Comparison of ENCODE assay signal across 20 mouse cellular contexts in genomic region chr13:60000618-60001347, GRCm38 (mm10).
DNase-seq lines count a peak whose midpoint lies in the region; ATAC-seq lines count a peak whose summit lies in the region.
"Had no signal": no experiment of that assay in that cellular context is flagged by ENCODE, and none has a peak within 500 bp of the region (broad histone marks: within the 10 kb centered on the region; RNA-seq: fewer than 3 reads in every experiment).

No protein-coding gene starts in this region.

- no peaks in the 10 kb centered on the region for H3K27me3 ChIP-seq in intestine, embryonic 14.5 days (replicated peaks; ENCODE audit: control insufficient read depth, insufficient read depth, low read length)
- H3K27me3 ChIP-seq in intestine, embryonic 16.5 days (replicated peaks; ENCODE audit: control insufficient read depth, insufficient read depth, low read length): no peaks in the 10 kb centered on the region
- H3K27me3 ChIP-seq in embryonic facial prominence, embryonic 10.5 days (replicated peaks; ENCODE audit: low read depth, poor library complexity, severe bottlenecking): 0 out of 2 replicates have a peak, but pooled peaks cover 9% of the 10 kb centered on the region
- H3K27me3 ChIP-seq in forebrain, embryonic 16.5 days (replicated peaks; ENCODE audit: control insufficient read depth, insufficient read depth, low read length): no peaks in the 10 kb centered on the region
- no peaks in the 10 kb centered on the region for H3K27me3 ChIP-seq in kidney, embryonic 15.5 days
- no peaks in the 10 kb centered on the region for H3K27me3 ChIP-seq in neural tube, embryonic 15.5 days (replicated peaks)
- H3K27me3 ChIP-seq: lung, embryonic 15.5 days; stomach, embryonic 15.5 days had no signal

- ATAC-seq in intestine, embryonic 14.5 days (replicated peaks; ENCODE audit: low FRiP score, low TSS enrichment, low read depth): no peak
- no peak for ATAC-seq in intestine, embryonic 16.5 days
- peak; percentile 77 for ATAC-seq in forebrain, embryonic 16.5 days
- ATAC-seq in kidney, embryonic 15.5 days (replicated peaks; ENCODE audit: low FRiP score): no peak
- ATAC-seq in neural tube, embryonic 15.5 days (ENCODE audit: low FRiP score): no peak

- H3K4me2 ChIP-seq in intestine, embryonic 14.5 days (ENCODE audit: low read length): no peak overlapping the region
- no peak overlapping the region for H3K4me2 ChIP-seq in intestine, embryonic 16.5 days (ENCODE audit: low read depth, low read length)
- H3K4me2 ChIP-seq in forebrain, embryonic 16.5 days (ENCODE audit: low read length): no peak overlapping the region
- H3K4me2 ChIP-seq in kidney, embryonic 15.5 days: no peak overlapping the region
- no peak overlapping the region for H3K4me2 ChIP-seq in neural tube, embryonic 15.5 days
- H3K4me2 ChIP-seq: hindbrain, embryonic 14.5 days; lung, embryonic 15.5 days; stomach, embryonic 15.5 days had no signal

- DNase-seq in intestine, embryonic 14.5 days (ENCODE audit: low spot score): peak; percentile 42
- peak; percentile 46 for DNase-seq in MN1 (ENCODE audit: low spot score)
- no peak for DNase-seq in embryonic facial prominence, embryonic 10.5 days (ENCODE audit: low spot score)
- DNase-seq in thymus, postnatal 25 days: no peak
- DNase-seq: adrenal gland, postnatal 25 days; embryo, embryonic 11 days; gastrocnemius, postnatal 36 days; heart, postnatal 14 days; kidney, adult 18-20 months; kidney, postnatal 14 days; right cerebral cortex, adult 18-20 months; thymus, adult 2 months had no signal

- H3K9me3 ChIP-seq in intestine, embryonic 14.5 days (ENCODE audit: control insufficient read depth, low read length): no peaks in the 10 kb centered on the region
- H3K9me3 ChIP-seq in intestine, embryonic 16.5 days (ENCODE audit: control insufficient read depth, low read length): no peaks in the 10 kb centered on the region
- no peaks in the 10 kb centered on the region for H3K9me3 ChIP-seq in embryonic facial prominence, embryonic 10.5 days
- no peaks in the 10 kb centered on the region for H3K9me3 ChIP-seq in forebrain, embryonic 16.5 days (ENCODE audit: control insufficient read depth, low read length)
- H3K9me3 ChIP-seq in kidney, embryonic 15.5 days (replicated peaks): no peaks in the 10 kb centered on the region
- H3K9me3 ChIP-seq in neural tube, embryonic 15.5 days (replicated peaks): no peaks in the 10 kb centered on the region
- H3K9me3 ChIP-seq: heart, embryonic 10.5 days; lung, embryonic 15.5 days; stomach, embryonic 15.5 days had no signal

- H3K27ac ChIP-seq in intestine, embryonic 14.5 days (ENCODE audit: low read depth): no peak overlapping the region
- no peak overlapping the region for H3K27ac ChIP-seq in intestine, embryonic 16.5 days (ENCODE audit: low read length)
- peak overlapping the region; percentile 72 for H3K27ac ChIP-seq in embryonic facial prominence, embryonic 10.5 days (replicated peaks)
- H3K27ac ChIP-seq in forebrain, embryonic 16.5 days (ENCODE audit: low read length): no peak overlapping the region
- H3K27ac ChIP-seq in kidney, embryonic 15.5 days: no peak overlapping the region
- no peak overlapping the region for H3K27ac ChIP-seq in neural tube, embryonic 15.5 days (replicated peaks)
- H3K27ac ChIP-seq: heart, embryonic 10.5 days; hindbrain, embryonic 14.5 days; lung, embryonic 15.5 days; stomach, embryonic 15.5 days had no signal

- no peaks in the 10 kb centered on the region for H3K36me3 ChIP-seq in intestine, embryonic 14.5 days (ENCODE audit: control insufficient read depth, insufficient read depth, low read length)
- H3K36me3 ChIP-seq in intestine, embryonic 16.5 days (ENCODE audit: control insufficient read depth, insufficient read depth, low read length): no peaks in the 10 kb centered on the region
- H3K36me3 ChIP-seq in embryonic facial prominence, embryonic 10.5 days (replicated peaks): no peaks in the 10 kb centered on the region
- H3K36me3 ChIP-seq in forebrain, embryonic 16.5 days (ENCODE audit: control insufficient read depth, insufficient read depth): no peaks in the 10 kb centered on the region
- H3K36me3 ChIP-seq in kidney, embryonic 15.5 days: no peaks in the 10 kb centered on the region
- H3K36me3 ChIP-seq in neural tube, embryonic 15.5 days: no peaks in the 10 kb centered on the region
- H3K36me3 ChIP-seq: heart, embryonic 10.5 days; lung, embryonic 15.5 days; stomach, embryonic 15.5 days had no signal

- no peak overlapping the region for H3K4me3 ChIP-seq in intestine, embryonic 14.5 days (ENCODE audit: low read depth, low read length)
- H3K4me3 ChIP-seq in intestine, embryonic 16.5 days (ENCODE audit: low read length): no peak overlapping the region
- H3K4me3 ChIP-seq in embryonic facial prominence, embryonic 10.5 days: no peak overlapping the region
- no peak overlapping the region for H3K4me3 ChIP-seq in forebrain, embryonic 16.5 days (replicated peaks; ENCODE audit: low read length)
- H3K4me3 ChIP-seq in kidney, embryonic 15.5 days (replicated peaks): no peak overlapping the region
- H3K4me3 ChIP-seq in neural tube, embryonic 15.5 days (replicated peaks): no peak overlapping the region
- H3K4me3 ChIP-seq: heart, embryonic 10.5 days; lung, embryonic 15.5 days; stomach, embryonic 15.5 days had no signal

- WGBS in intestine, embryonic 14.5 days: 48% methylated on average over 8 of the region's 8 CpGs
- WGBS in intestine, embryonic 16.5 days: 51% methylated on average over 8 of the region's 8 CpGs
- 50% methylated on average over 8 of the region's 8 CpGs for WGBS in embryonic facial prominence, embryonic 10.5 days
- 15% methylated on average over 8 of the region's 8 CpGs for WGBS in forebrain, embryonic 16.5 days
- 64% methylated on average over 8 of the region's 8 CpGs for WGBS in kidney, embryonic 15.5 days
- WGBS in neural tube, embryonic 15.5 days: 58% methylated on average over 8 of the region's 8 CpGs

- H3K4me1 ChIP-seq in intestine, embryonic 14.5 days (replicated peaks; ENCODE audit: control insufficient read depth, insufficient read depth, low read length): no peaks in the 10 kb centered on the region
- no peaks in the 10 kb centered on the region for H3K4me1 ChIP-seq in intestine, embryonic 16.5 days (ENCODE audit: control insufficient read depth, insufficient read depth, low read length)
- H3K4me1 ChIP-seq in embryonic facial prominence, embryonic 10.5 days: peaks cover 20% of the 10 kb centered on the region
- peaks cover 17% of the 10 kb centered on the region for H3K4me1 ChIP-seq in forebrain, embryonic 16.5 days (replicated peaks; ENCODE audit: control insufficient read depth, insufficient read depth, low read length)
- peaks cover 10% of the 10 kb centered on the region for H3K4me1 ChIP-seq in kidney, embryonic 15.5 days
- no peaks in the 10 kb centered on the region for H3K4me1 ChIP-seq in neural tube, embryonic 15.5 days
- H3K4me1 ChIP-seq: stomach, embryonic 15.5 days had no signal

- H3K9ac ChIP-seq in intestine, embryonic 14.5 days (ENCODE audit: low read length): no peak overlapping the region
- H3K9ac ChIP-seq in intestine, embryonic 16.5 days (ENCODE audit: low read depth, low read length): no peak overlapping the region
- no peak overlapping the region for H3K9ac ChIP-seq in forebrain, embryonic 16.5 days (replicated peaks; ENCODE audit: low read depth, low read length)
- H3K9ac ChIP-seq in kidney, embryonic 15.5 days: no peak overlapping the region
- H3K9ac ChIP-seq in neural tube, embryonic 15.5 days (replicated peaks): no peak overlapping the region
- H3K9ac ChIP-seq: hindbrain, embryonic 14.5 days; lung, embryonic 15.5 days; stomach, embryonic 15.5 days had no signal

Comparison
In these comparisons a context has a peak if more than half of its experiments do, and no peak if none do; other contexts are left out.
1. DNase-seq: peak in intestine, embryonic 14.5 days (single experiment) and MN1 (single experiment); none in embryonic facial prominence, embryonic 10.5 days (single experiment) and thymus, postnatal 25 days (single experiment).